Mouse (Mus musculus) ES-Bruce4 (cell line): ENCODE results near the gene Parp4.

Source experiments
- CTCF ChIP-seq: IDR thresholded peaks from one replicate; pipeline ENCODE4 v1.8.1; 2011; ENCODE audit warnings: low read depth, low read length
- EP300 ChIP-seq: IDR thresholded peaks from 2 replicates; pipeline ENCODE4 v1.6.1; 2011; ENCODE audit warnings: low read depth, low read length; ENCODE audit not compliant: insufficient read depth
- POLR2A ChIP-seq: IDR thresholded peaks from one replicate; pipeline ENCODE4 v1.8.1; 2011; ENCODE audit warnings: low read length; ENCODE audit not compliant: insufficient read depth

DNA sequence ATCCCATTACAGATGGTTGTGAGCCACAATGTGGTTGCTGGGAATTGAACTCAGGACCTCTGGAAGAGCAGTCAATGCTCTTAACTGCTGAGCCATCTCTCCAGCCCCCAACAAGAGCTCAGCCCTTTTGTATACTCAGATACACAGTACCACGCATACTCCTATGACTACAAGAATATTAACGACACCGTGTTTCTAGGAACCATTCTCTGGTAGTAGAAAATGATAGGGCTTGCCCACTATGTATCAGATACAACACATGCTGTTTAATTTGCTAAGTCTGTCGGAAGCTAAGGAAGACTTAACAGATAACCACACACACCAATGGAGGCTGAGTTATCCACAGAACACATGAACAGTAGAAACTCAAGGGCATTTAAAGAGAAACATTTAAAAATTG lies 127.2 kb downstream of the Parp4 start:
- TF ChIP-seq CTCF: no peak
- TF ChIP-seq EP300: no peak
- no peak for TF ChIP-seq POLR2A
